Mouse (Mus musculus) fibroblast of lung, adult 2 months (primary cell): ENCODE results near the gene Ap1s2.

Source experiments
- DNase-seq: peaks from one replicate; pipeline ENCODE4 v3.0.0-alpha.2; 2011; ENCODE audit warnings: low read depth

Ap1s2 gene

GRCm38 (mm10) chrX:163981092-163981491 lies 72.3 kb downstream of the Ap1s2 start:
- DNase-seq: no peak

- DNase-seq: no peak
Observed at GRCm38 (mm10) chrX:163981500-163981899, 72.7 kb downstream of the Ap1s2 start.

DNA sequence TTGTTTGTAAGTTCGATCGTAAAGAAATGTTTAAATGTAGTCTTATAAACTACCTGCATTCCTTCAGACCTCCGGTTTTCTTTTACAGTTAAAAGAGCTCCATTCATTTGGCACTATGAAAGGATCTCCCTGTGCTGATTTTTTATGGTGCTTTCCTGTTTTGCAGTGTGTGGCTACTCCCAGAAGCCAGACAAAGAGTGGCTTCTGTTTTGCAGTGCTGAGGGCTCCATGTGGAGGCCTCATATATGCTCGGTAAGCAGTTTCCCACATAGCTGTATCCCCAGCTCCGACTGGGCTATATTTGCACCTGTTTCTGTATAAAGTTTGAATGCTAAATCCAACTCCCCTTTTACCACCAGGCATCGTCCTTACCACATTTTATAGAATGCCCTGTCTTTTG lies 73.3 kb downstream of the Ap1s2 start:
- no peak for DNase-seq
